Mouse (Mus musculus): ENCODE results near the gene Hbb-bh1. TPM values are rescaled to one million over a fixed set of nuclear protein-coding genes. Genes with fewer than 3 reads are reported as not detected.
"Not testable (repeated sequence)": the region's sequence is repeated elsewhere in the genome, so short reads cannot be mapped to it uniquely, and the experiment has no call there.

The Hbb-bh1 gene
- polyA plus RNA-seq, 1 experiment from 2014 or later: 4.9 TPM

GRCm38 (mm10) chr7:103809801-103810155 is 33.2 kb downstream of the Hbb-bh1 start:
- no peaks in the 10 kb centered on the region for H3K27me3 ChIP-seq (replicated peaks; ENCODE audit: control insufficient read depth, insufficient read depth, low read length)
- no peak overlapping the region for H3K4me3 ChIP-seq (ENCODE audit: low read depth, low read length)
- WGBS: 70% methylated on average over 1 of the region's 1 CpGs
- ATAC-seq (replicated peaks; ENCODE audit: low FRiP score, low TSS enrichment, low read depth): no peak
- H3K4me1 ChIP-seq (replicated peaks; ENCODE audit: control insufficient read depth, insufficient read depth, low read length): no peaks in the 10 kb centered on the region
- no peak overlapping the region for H3K9ac ChIP-seq (ENCODE audit: low read length)
- no peak overlapping the region for H3K27ac ChIP-seq (ENCODE audit: low read depth)
- no peak overlapping the region for H3K4me2 ChIP-seq (ENCODE audit: low read length)
- DNase-seq (ENCODE audit: low spot score): no peak
- H3K36me3 ChIP-seq (ENCODE audit: control insufficient read depth, insufficient read depth, low read length): no peaks in the 10 kb centered on the region
- no peaks in the 10 kb centered on the region for H3K9me3 ChIP-seq (ENCODE audit: control insufficient read depth, low read length)

- no peak overlapping the region for H3K4me2 ChIP-seq (ENCODE audit: low read length)
- no peaks in the 10 kb centered on the region for H3K36me3 ChIP-seq (ENCODE audit: control insufficient read depth, insufficient read depth, low read length)
- H3K4me3 ChIP-seq (ENCODE audit: low read depth, low read length): no peak overlapping the region
- no peak overlapping the region for H3K9ac ChIP-seq (ENCODE audit: low read length)
- WGBS: 55% methylated on average over 5 of the region's 5 CpGs
- ATAC-seq (replicated peaks; ENCODE audit: low FRiP score, low TSS enrichment, low read depth) (no peak), DNase-seq (ENCODE audit: low spot score) (no peak)
- no peaks in the 10 kb centered on the region for H3K9me3 ChIP-seq (ENCODE audit: control insufficient read depth, low read length)
- H3K4me1 ChIP-seq (replicated peaks; ENCODE audit: control insufficient read depth, insufficient read depth, low read length): no peaks in the 10 kb centered on the region
- no peak overlapping the region for H3K27ac ChIP-seq (ENCODE audit: low read depth)
- no peaks in the 10 kb centered on the region for H3K27me3 ChIP-seq (replicated peaks; ENCODE audit: control insufficient read depth, insufficient read depth, low read length)
Measured at GRCm38 (mm10) chr7:103808971-103809800, 33.8 kb downstream of the Hbb-bh1 start.

GRCm38 (mm10) chr7:103808120-103808519 is 34.8 kb downstream of the Hbb-bh1 start:
- not testable (repeated sequence) for H3K27ac ChIP-seq (ENCODE audit: low read depth); H3K9me3 ChIP-seq (ENCODE audit: control insufficient read depth, low read length); H3K4me1 ChIP-seq (replicated peaks; ENCODE audit: control insufficient read depth, insufficient read depth, low read length); H3K9ac ChIP-seq (ENCODE audit: low read length); H3K27me3 ChIP-seq (replicated peaks; ENCODE audit: control insufficient read depth, insufficient read depth, low read length); H3K4me3 ChIP-seq (ENCODE audit: low read depth, low read length); ATAC-seq (replicated peaks; ENCODE audit: low FRiP score, low TSS enrichment, low read depth); H3K4me2 ChIP-seq (ENCODE audit: low read length); DNase-seq (ENCODE audit: low spot score); H3K36me3 ChIP-seq (ENCODE audit: control insufficient read depth, insufficient read depth, low read length)
- WGBS: 72% methylated on average over 2 of the region's 2 CpGs

- 63% methylated on average over 1 of the region's 1 CpGs for WGBS
- no peaks in the 10 kb centered on the region for H3K9me3 ChIP-seq (ENCODE audit: control insufficient read depth, low read length)
- H3K9ac ChIP-seq (ENCODE audit: low read length): no peak overlapping the region
- peak; percentile 51 for DNase-seq (ENCODE audit: low spot score)
- no peaks in the 10 kb centered on the region for H3K4me1 ChIP-seq (replicated peaks; ENCODE audit: control insufficient read depth, insufficient read depth, low read length)
- H3K27me3 ChIP-seq (replicated peaks; ENCODE audit: control insufficient read depth, insufficient read depth, low read length): no peaks in the 10 kb centered on the region
- no peak overlapping the region for H3K4me3 ChIP-seq (ENCODE audit: low read depth, low read length)
- H3K36me3 ChIP-seq (ENCODE audit: control insufficient read depth, insufficient read depth, low read length): no peaks in the 10 kb centered on the region
- ATAC-seq (replicated peaks; ENCODE audit: low FRiP score, low TSS enrichment, low read depth): no peak
- H3K27ac ChIP-seq (ENCODE audit: low read depth): no peak overlapping the region
- no peak overlapping the region for H3K4me2 ChIP-seq (ENCODE audit: low read length)
Measured at GRCm38 (mm10) chr7:103806856-103807255, 36.1 kb downstream of the Hbb-bh1 start.

- no peak overlapping the region for H3K27ac ChIP-seq (ENCODE audit: low read depth)
- H3K4me3 ChIP-seq (ENCODE audit: low read depth, low read length): no peak overlapping the region
- DNase-seq (ENCODE audit: low spot score): no peak
- no peaks in the 10 kb centered on the region for H3K9me3 ChIP-seq (ENCODE audit: control insufficient read depth, low read length)
- H3K36me3 ChIP-seq (ENCODE audit: control insufficient read depth, insufficient read depth, low read length): no peaks in the 10 kb centered on the region
- H3K4me2 ChIP-seq (ENCODE audit: low read length): no peak overlapping the region
- no peaks in the 10 kb centered on the region for H3K4me1 ChIP-seq (replicated peaks; ENCODE audit: control insufficient read depth, insufficient read depth, low read length)
- ATAC-seq (replicated peaks; ENCODE audit: low FRiP score, low TSS enrichment, low read depth): no peak
- WGBS: 22% methylated on average over 4 of the region's 4 CpGs
- no peaks in the 10 kb centered on the region for H3K27me3 ChIP-seq (replicated peaks; ENCODE audit: control insufficient read depth, insufficient read depth, low read length)
- H3K9ac ChIP-seq (ENCODE audit: low read length): no peak overlapping the region
Measured at GRCm38 (mm10) chr7:103792669-103793388, 50.1 kb downstream of the Hbb-bh1 start.

- H3K36me3 ChIP-seq (ENCODE audit: control insufficient read depth, insufficient read depth, low read length): no peaks in the 10 kb centered on the region
- ATAC-seq (replicated peaks; ENCODE audit: low FRiP score, low TSS enrichment, low read depth): no peak
- no peak within 1 kb of the TSS for H3K9ac ChIP-seq (ENCODE audit: low read length)
- DNase-seq (ENCODE audit: low spot score): no peak
- no peak within 1 kb of the TSS for H3K27ac ChIP-seq (ENCODE audit: low read depth)
- H3K9me3 ChIP-seq (ENCODE audit: control insufficient read depth, low read length): no peaks in the 10 kb centered on the region
- H3K4me2 ChIP-seq (ENCODE audit: low read length): no peak within 1 kb of the TSS
- H3K4me3 ChIP-seq (ENCODE audit: low read depth, low read length): no peak within 1 kb of the TSS
- no peaks in the 10 kb centered on the region for H3K4me1 ChIP-seq (replicated peaks; ENCODE audit: control insufficient read depth, insufficient read depth, low read length)
- 69% methylated on average over 3 of the region's 3 CpGs for WGBS
- no peaks in the 10 kb centered on the region for H3K27me3 ChIP-seq (replicated peaks; ENCODE audit: control insufficient read depth, insufficient read depth, low read length)
Measured at GRCm38 (mm10) chr7:103791721-103792120, 51.2 kb downstream of the Hbb-bh1 start, which contains the start of gene Olfr67. Gene Olfr67, minus strand, starts transcription at chr7:103791821.

Other genes with a start within 250 kb of the Hbb-bh1 start
- gene Olfr619, start 242.6 kb downstream of the Hbb-bh1 start, polyA plus RNA-seq (2014; fragmentation: Nextera tagmentation; extraction: Ambion mirVana): not detected in 2 replicates
- gene Olfr620, start 230.6 kb downstream of the Hbb-bh1 start, polyA plus RNA-seq (2014; fragmentation: Nextera tagmentation; extraction: Ambion mirVana): not detected in 2 replicates
- gene Olfr622, start 200.5 kb downstream of the Hbb-bh1 start, polyA plus RNA-seq (2014; fragmentation: Nextera tagmentation; extraction: Ambion mirVana): not detected in 2 replicates
- not detected in 2 replicates for gene Olfr623, start 179.5 kb downstream of the Hbb-bh1 start, polyA plus RNA-seq (2014; fragmentation: Nextera tagmentation; extraction: Ambion mirVana)
- gene Olfr624, start 172.0 kb downstream of the Hbb-bh1 start, polyA plus RNA-seq (2014; fragmentation: Nextera tagmentation; extraction: Ambion mirVana): 0.03 TPM in 1 of 2 replicates, not detected in the other
- gene Olfr625-ps1, start 160.4 kb downstream of the Hbb-bh1 start, polyA plus RNA-seq (2014; fragmentation: Nextera tagmentation; extraction: Ambion mirVana): not detected in 2 replicates
- not detected in 2 replicates for gene Olfr243, start 128.5 kb downstream of the Hbb-bh1 start, polyA plus RNA-seq (2014; fragmentation: Nextera tagmentation; extraction: Ambion mirVana)
- not detected in 2 replicates for gene Olfr628, start 112.8 kb downstream of the Hbb-bh1 start, polyA plus RNA-seq (2014; fragmentation: Nextera tagmentation; extraction: Ambion mirVana)
- gene Olfr629, start 98.2 kb downstream of the Hbb-bh1 start, polyA plus RNA-seq (2014; fragmentation: Nextera tagmentation; extraction: Ambion mirVana): not detected in 2 replicates
- gene Olfr630, start 85.8 kb downstream of the Hbb-bh1 start, polyA plus RNA-seq (2014; fragmentation: Nextera tagmentation; extraction: Ambion mirVana): not detected in 2 replicates
- not detected in 2 replicates for gene Olfr69, start 71.6 kb downstream of the Hbb-bh1 start, polyA plus RNA-seq (2014; fragmentation: Nextera tagmentation; extraction: Ambion mirVana)
- gene Olfr68, start 63.5 kb downstream of the Hbb-bh1 start, polyA plus RNA-seq (2014; fragmentation: Nextera tagmentation; extraction: Ambion mirVana): not detected in 2 replicates
- gene Olfr67, start 51.3 kb downstream of the Hbb-bh1 start, polyA plus RNA-seq (2014; fragmentation: Nextera tagmentation; extraction: Ambion mirVana): not detected in 2 replicates
- gene Hbb-bt, start 29.2 kb downstream of the Hbb-bh1 start, polyA plus RNA-seq (2014; fragmentation: Nextera tagmentation; extraction: Ambion mirVana): 1,233 and 1,868 TPM in 2 replicates
- gene Hbb-bs, start 15.1 kb downstream of the Hbb-bh1 start, polyA plus RNA-seq (2014; fragmentation: Nextera tagmentation; extraction: Ambion mirVana): 2,953 and 4,508 TPM in 2 replicates
- gene Hbb-bh2, start 2.6 kb downstream of the Hbb-bh1 start, polyA plus RNA-seq (2014; fragmentation: Nextera tagmentation; extraction: Ambion mirVana): not detected in 2 replicates
- 727 and 736 TPM in 2 replicates for gene Hbb-y, start 10.1 kb upstream of the Hbb-bh1 start, polyA plus RNA-seq (2014; fragmentation: Nextera tagmentation; extraction: Ambion mirVana)
- not detected in 2 replicates for gene Olfr66, start 43.1 kb upstream of the Hbb-bh1 start, polyA plus RNA-seq (2014; fragmentation: Nextera tagmentation; extraction: Ambion mirVana)
- not detected in 2 replicates for gene Olfr64, start 51.3 kb upstream of the Hbb-bh1 start, polyA plus RNA-seq (2014; fragmentation: Nextera tagmentation; extraction: Ambion mirVana)
- not detected in 2 replicates for gene Olfr65, start 60.3 kb upstream of the Hbb-bh1 start, polyA plus RNA-seq (2014; fragmentation: Nextera tagmentation; extraction: Ambion mirVana)
- gene Olfr631, start 85.7 kb upstream of the Hbb-bh1 start, polyA plus RNA-seq (2014; fragmentation: Nextera tagmentation; extraction: Ambion mirVana): not detected in 2 replicates
- not detected in 2 replicates for gene Olfr632, start 91.2 kb upstream of the Hbb-bh1 start, polyA plus RNA-seq (2014; fragmentation: Nextera tagmentation; extraction: Ambion mirVana)
- gene Olfr633, start 101.3 kb upstream of the Hbb-bh1 start, polyA plus RNA-seq (2014; fragmentation: Nextera tagmentation; extraction: Ambion mirVana): not detected in 2 replicates
- not detected in 2 replicates for gene Olfr635, start 128.0 kb upstream of the Hbb-bh1 start, polyA plus RNA-seq (2014; fragmentation: Nextera tagmentation; extraction: Ambion mirVana)
- gene Olfr638, start 155.6 kb upstream of the Hbb-bh1 start, polyA plus RNA-seq (2014; fragmentation: Nextera tagmentation; extraction: Ambion mirVana): not detected in 2 replicates
- 0.04 TPM in 1 of 2 replicates, not detected in the other for gene Olfr639, start 174.1 kb upstream of the Hbb-bh1 start, polyA plus RNA-seq (2014; fragmentation: Nextera tagmentation; extraction: Ambion mirVana)
- not detected in 2 replicates for gene Olfr640, start 182.4 kb upstream of the Hbb-bh1 start, polyA plus RNA-seq (2014; fragmentation: Nextera tagmentation; extraction: Ambion mirVana)
- gene Olfr641, start 192.3 kb upstream of the Hbb-bh1 start, polyA plus RNA-seq (2014; fragmentation: Nextera tagmentation; extraction: Ambion mirVana): not detected in 2 replicates
- gene Olfr642, start 209.5 kb upstream of the Hbb-bh1 start, polyA plus RNA-seq (2014; fragmentation: Nextera tagmentation; extraction: Ambion mirVana): not detected in 2 replicates
- not detected in 2 replicates for gene 4930516K23Rik, start 218.3 kb upstream of the Hbb-bh1 start, polyA plus RNA-seq (2014; fragmentation: Nextera tagmentation; extraction: Ambion mirVana)
- not detected in 2 replicates for gene Olfr644, start 228.7 kb upstream of the Hbb-bh1 start, polyA plus RNA-seq (2014; fragmentation: Nextera tagmentation; extraction: Ambion mirVana)
- gene Olfr645, start 242.3 kb upstream of the Hbb-bh1 start, polyA plus RNA-seq (2014; fragmentation: Nextera tagmentation; extraction: Ambion mirVana): not detected in 2 replicates

Measured in intestine, embryonic 14.5 days (tissue).